Mouse (Mus musculus) bone marrow, adult 2 months (tissue): ENCODE measurements around the gene Rfng.

Experiments used
- CTCF ChIP-seq: fragments of 200-500 bp; IDR thresholded peaks from 2 replicates; pipeline ENCODE4 v1.5.1; 2011; ENCODE audit warnings: low read length, control low read depth; ENCODE audit not compliant: control insufficient read depth, insufficient read depth
- POLR2A ChIP-seq: fragments of 200-500 bp; IDR thresholded peaks from 2 replicates; pipeline ENCODE4 v1.6.1; 2011; ENCODE audit warnings: low read depth, mild to moderate bottlenecking, control low read depth, low read length, borderline replicate concordance; ENCODE audit not compliant: control insufficient read depth

- no peak; the same call in 1 of the 2 replicates for TF ChIP-seq CTCF
- no peak for TF ChIP-seq POLR2A
These were observed 39.0 kb upstream of the Rfng start for GRCm38 (mm10) chr11:120822831-120823550.
